Mouse (Mus musculus) heart, postnatal 36 days (tissue): Measurements from ENCODE around the gene Notum. TPM values are rescaled to one million over a fixed set of nuclear protein-coding genes. Genes with fewer than 3 reads are reported as not detected.

Experiments
- DNase-seq, 2 experiments: peaks; one replicate each; pipeline ENCODE4 v3.0.0; 2021 to 2022
- intact Hi-C: fragments of 180-260 bp; cut with DNase I; formaldehyde crosslinking; loops from one replicate; pipeline ENCODE4 v1.15.1; 2025
- total RNA-seq, 2 experiments: library from RNA; stranded (reverse); gene quantifications; 2 replicates each; pipeline ENCODE4 v1.2.3; 2021

Notum gene
- total RNA-seq, result not detected

DNA sequence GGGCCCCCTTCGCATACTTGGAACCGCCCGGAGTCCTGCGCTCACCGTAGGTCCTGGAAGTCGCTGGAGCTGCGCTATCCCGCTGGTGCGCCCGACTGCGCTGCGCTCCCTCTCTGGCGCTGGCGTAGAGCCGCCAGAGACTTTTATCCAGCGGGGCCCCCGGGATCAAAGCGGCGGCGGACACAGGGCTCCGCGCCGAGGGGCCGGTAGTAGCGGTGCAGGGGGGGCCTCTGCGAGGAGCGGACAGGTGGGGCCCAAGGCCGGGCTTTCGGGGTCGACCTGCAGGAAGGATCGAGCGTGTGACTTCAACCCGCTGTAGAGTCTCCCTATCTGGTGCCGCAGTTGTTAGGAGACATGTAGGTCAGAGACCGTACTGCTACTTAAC is at the start of gene Notum:
Gene Notum, minus strand, starts transcription at position 100 of the 385 bp plus-strand sequence.
- intact Hi-C loops, result no loop called here
- no peak for DNase-seq

GRCm38 (mm10) chr11:120710672-120711071 is 49.7 kb upstream of the Notum start:
- intact Hi-C loops, result loop anchor here (5.0 kb wide), 3 partner anchors 128 to 218 kb away; partner anchors contain the start of genes Arhgdia and Slc25a10
- no peak for DNase-seq

GRCm38 (mm10) chr11:120709551-120709950 is 48.6 kb upstream of the Notum start:
- intact Hi-C loops, result no loop called here
- DNase-seq, result no peak

- DNase-seq, result no peak
- intact Hi-C loops, result no loop called here
Measured at GRCm38 (mm10) chr11:120707969-120708368, 47.0 kb upstream of the Notum start.

DNA sequence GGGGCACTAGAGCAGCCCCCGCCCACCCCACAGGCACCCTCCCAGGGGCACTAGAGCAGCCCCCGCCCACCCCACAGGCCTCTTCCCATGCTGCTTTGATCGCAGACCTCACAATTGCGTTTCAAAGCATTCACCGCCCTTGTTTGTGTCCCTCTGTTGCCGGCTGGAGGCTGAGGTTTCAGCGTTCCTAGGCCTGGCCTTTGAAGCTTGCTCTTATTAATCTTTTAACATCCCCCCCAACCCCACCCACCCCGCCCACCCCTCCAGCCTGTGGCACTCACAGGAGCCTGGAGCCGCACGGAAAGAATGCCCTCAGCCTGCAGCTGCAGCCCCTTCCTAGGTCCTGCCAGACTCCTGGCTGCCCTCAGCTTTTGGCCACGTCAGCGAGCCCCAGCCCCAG is 46.2 kb upstream of the Notum start:
- no peak for DNase-seq
- intact Hi-C loops, result no loop called here

DNA sequence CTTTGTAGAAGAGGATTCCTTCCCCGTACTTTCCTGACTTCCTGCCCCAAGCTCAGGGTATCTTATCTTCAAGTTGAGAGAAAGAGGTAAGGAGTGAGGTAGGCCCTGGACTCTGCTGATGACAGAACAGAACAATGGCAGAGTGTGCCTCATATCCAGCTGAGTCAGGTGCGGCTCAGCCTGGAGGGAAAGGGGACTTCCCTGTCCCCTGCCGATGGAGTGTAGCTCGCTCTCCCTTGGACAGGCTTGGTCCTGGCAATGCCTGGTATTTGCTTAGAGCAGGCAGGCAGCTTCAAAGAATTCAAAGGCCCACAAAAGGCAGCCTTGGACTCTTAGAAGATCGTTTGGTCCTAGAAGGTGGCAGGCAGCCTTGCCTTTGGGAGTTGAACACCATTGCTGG is 45.1 kb upstream of the Notum start:
- DNase-seq, result no peak
- intact Hi-C loops, result no loop called here

GRCm38 (mm10) chr11:120704486-120705325 is 43.7 kb upstream of the Notum start:
- intact Hi-C loops, result no loop called here
- no peak for DNase-seq

GRCm38 (mm10) chr11:120703696-120704454 is 42.9 kb upstream of the Notum start:
- intact Hi-C loops, result no loop called here
- no peak for DNase-seq

- intact Hi-C loops, result no loop called here
- DNase-seq, result peak; percentile 40 to 54
Measured at GRCm38 (mm10) chr11:120697741-120698140, 36.8 kb upstream of the Notum start.

DNA sequence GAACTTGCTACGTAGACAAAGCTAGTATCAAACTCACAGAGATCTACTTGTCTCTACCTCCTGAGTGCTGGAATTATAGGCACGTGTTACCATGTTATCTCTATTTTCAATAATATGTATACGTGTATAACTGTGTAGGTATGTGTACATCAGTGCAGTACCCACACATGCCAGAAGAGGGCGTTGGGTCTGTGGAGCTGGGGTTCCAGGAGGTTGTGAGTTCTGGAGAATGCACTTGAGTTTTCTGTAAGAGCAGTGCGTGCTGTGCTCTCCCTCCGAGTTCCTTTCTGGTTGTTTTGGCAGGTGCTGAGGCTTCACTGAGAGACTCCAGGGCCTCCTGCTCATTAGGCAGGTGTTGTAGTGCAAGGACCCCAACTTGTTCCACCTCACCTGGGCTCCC is 35.6 kb upstream of the Notum start:
- intact Hi-C loops, result no loop called here
- no peak for DNase-seq

GRCm38 (mm10) chr11:120695641-120696040 is 34.7 kb upstream of the Notum start:
- intact Hi-C loops, result no loop called here
- DNase-seq, result no peak

- intact Hi-C loops, result no loop called here
Measured at GRCm38 (mm10) chr11:120695184-120695583, 34.2 kb upstream of the Notum start.

GRCm38 (mm10) chr11:120693461-120693860 is 32.5 kb upstream of the Notum start:
- intact Hi-C loops, result no loop called here
- DNase-seq, result no peak

More at GRCm38 (mm10) chr11:120695184-120695583, 34.2 kb upstream of the Notum start:
- no peak for DNase-seq

- intact Hi-C loops, result no loop called here
- no peak for DNase-seq
Measured at GRCm38 (mm10) chr11:120692471-120693011, 31.6 kb upstream of the Notum start.

DNA sequence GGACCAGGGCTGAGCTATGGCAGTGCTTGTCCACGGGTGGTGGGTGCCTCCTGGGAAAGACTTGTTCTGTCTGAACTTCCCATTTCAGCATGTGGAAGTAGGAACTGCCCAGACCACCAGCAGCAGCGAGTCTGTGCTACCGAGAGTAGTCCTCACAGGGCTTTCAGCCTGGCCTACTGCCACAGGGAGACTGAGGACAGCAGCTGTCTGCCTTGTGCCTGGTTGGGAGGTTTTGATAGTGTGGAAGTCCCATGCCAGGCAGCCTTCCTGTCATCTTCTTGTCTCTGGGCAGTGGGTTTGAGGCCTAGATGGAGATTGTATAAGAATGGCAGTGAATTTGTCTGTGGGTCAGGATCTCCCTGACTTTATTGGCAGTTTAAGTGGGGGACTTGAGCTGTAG is 28.4 kb upstream of the Notum start:
- no peak for DNase-seq
- intact Hi-C loops, result no loop called here

GRCm38 (mm10) chr11:120686650-120687272 is 25.8 kb upstream of the Notum start:
- intact Hi-C loops, result no loop called here
- no peak for DNase-seq

- intact Hi-C loops, result no loop called here
- no peak for DNase-seq
Measured at GRCm38 (mm10) chr11:120684660-120685059, 23.7 kb upstream of the Notum start.

- no peak for DNase-seq
- intact Hi-C loops, result no loop called here
Measured at GRCm38 (mm10) chr11:120684086-120684485, 23.1 kb upstream of the Notum start.

DNA sequence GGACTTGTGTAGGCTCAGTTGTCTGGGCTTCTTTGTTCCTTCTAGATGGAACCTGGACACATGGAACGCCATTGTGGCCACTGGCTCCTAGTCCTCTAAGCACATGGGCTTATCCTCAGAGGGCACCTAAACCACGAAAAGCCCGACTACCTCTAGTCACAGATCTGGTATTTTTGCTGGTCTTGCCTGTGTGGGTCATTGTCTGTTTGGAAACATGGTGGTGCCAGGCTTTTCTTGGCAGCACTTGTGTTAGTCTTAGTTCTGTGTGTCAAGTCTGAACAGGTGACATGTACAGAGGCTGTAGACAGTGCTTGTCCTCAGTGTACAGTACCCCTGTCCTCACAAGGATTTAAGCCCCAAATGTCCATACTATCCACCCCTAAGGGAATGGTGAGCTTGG is 22.6 kb upstream of the Notum start:
- intact Hi-C loops, result no loop called here
- DNase-seq, result no peak

GRCm38 (mm10) chr11:120682683-120683082 is 21.7 kb upstream of the Notum start:
- intact Hi-C loops, result no loop called here
- DNase-seq, result no peak

DNA sequence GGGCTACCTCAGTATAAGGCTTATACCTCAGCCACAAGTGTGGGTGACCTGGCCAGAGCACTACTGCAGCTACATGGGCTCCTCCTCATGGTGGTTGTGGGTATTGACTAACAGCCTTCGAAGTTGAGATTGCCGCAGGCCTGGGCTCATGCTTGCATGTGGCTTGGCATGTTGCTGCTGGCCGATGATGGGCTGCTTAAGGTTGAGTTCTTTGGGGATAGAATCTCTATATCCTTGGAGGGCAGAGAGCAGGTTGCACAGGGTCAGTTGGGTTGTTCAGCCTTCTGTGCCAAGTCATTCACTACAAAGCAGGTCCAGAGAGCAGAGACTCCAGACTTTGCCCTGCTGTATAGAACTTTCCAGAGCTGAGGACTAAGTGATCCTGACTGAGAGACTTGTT is 18.9 kb upstream of the Notum start:
- intact Hi-C loops, result no loop called here
- DNase-seq, result no peak
